Mouse (Mus musculus) intestine, postnatal 0 days (tissue): ENCODE measurements around the gene Nell1. TPM values are rescaled to one million over a fixed set of nuclear protein-coding genes. Genes with fewer than 3 reads are reported as not detected.

Experiments used
- ATAC-seq: fragments of 200-750 bp; cut with Nextera tagmentation; 2 replicates; pipeline ENCODE4 v1.8.0; 2017; ENCODE audit warnings: mild to moderate bottlenecking, moderate TSS enrichment, moderate library complexity
- H3K27ac ChIP-seq: fragments of 300-500 bp; sonication (generic); 2 replicates; pipeline ENCODE4 v1.5.1; 2014; ENCODE audit warnings: mild to moderate bottlenecking, low read depth, low read length, moderate library complexity
- H3K27me3 ChIP-seq: fragments of 300-500 bp; sonication (generic); replicated peaks from 2 replicates; pipeline ENCODE4 v1.6.1; 2014; ENCODE audit warnings: low read length, mixed read lengths; ENCODE audit not compliant: control insufficient read depth, insufficient read depth
- H3K36me3 ChIP-seq: fragments of 300-500 bp; sonication (generic); 2 replicates; pipeline ENCODE4 v1.6.1; 2014; ENCODE audit warnings: mild to moderate bottlenecking, moderate library complexity; ENCODE audit not compliant: control insufficient read depth, insufficient read depth
- H3K4me1 ChIP-seq: fragments of 300-500 bp; sonication (generic); replicated peaks from 2 replicates; pipeline ENCODE4 v1.6.1; 2014; ENCODE audit warnings: antibody characterized with exemption, low read length, mixed read lengths; ENCODE audit not compliant: control insufficient read depth, insufficient read depth
- H3K4me2 ChIP-seq: fragments of 300-500 bp; sonication (generic); replicated peaks from 2 replicates; pipeline ENCODE4 v1.6.1; 2014; ENCODE audit warnings: low read depth, mild to moderate bottlenecking, moderate library complexity
- H3K4me3 ChIP-seq: fragments of 300-500 bp; sonication (generic); 2 replicates; pipeline ENCODE4 v1.5.1; 2014; ENCODE audit warnings: low read depth, low read length
- H3K9ac ChIP-seq: fragments of 300-500 bp; sonication (generic); 2 replicates; pipeline ENCODE4 v1.6.1; 2014; ENCODE audit warnings: mild to moderate bottlenecking, low read depth, low read length
- H3K9me3 ChIP-seq: fragments of 300-500 bp; sonication (generic); 2 replicates; pipeline ENCODE4 v1.6.1; 2016; ENCODE audit warnings: mixed run types; ENCODE audit not compliant: control insufficient read depth
- CTCF ChIP-seq: sonication (generic); IDR thresholded peaks from 2 replicates; pipeline ENCODE4 v1.5.1; 2016; ENCODE audit warnings: low read depth, mild to moderate bottlenecking, control low read depth, antibody characterized with exemption, moderate library complexity
- WGBS: fragments of 180-500 bp; shearing (Covaris S2); extraction: QIAGEN DNeasy Blood & Tissue Kit; methylation state at CpG from one replicate; pipeline ENCODE4 v1.1.7; 2014; 5-methylcytosine and 5-hydroxymethylcytosine counted together
- polyA plus RNA-seq: library from polyadenylated mRNA; unstranded; fragments of >200 nt; fragmentation: Nextera tagmentation; extraction: Ambion mirVana; gene quantifications from 2 replicates; pipeline ENCODE4 v1.2.1, GENCODE M21; 2015

The Nell1 gene
- polyA plus RNA-seq, 1 experiment from 2014 or later, result 1.9 TPM

DNA sequence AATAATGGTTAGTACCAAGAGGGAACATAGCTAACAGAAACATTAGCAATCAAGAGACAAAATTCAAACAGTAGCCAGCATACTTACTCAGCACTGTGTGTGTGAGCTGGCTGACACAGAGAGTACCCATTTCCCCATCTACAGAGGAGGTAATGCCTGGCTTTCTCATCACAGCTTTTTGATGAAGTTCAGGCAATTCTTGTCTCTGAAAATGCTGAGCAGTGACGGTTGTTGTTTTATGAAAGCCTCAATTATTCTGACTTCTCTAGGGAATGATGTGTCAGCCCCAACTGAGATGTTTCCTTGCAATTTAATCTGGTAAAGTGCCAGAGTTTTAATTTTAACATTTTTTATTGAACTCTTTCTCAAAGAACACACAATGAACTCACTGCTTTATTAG, 700.8 kb downstream of the Nell1 start:
- no peak for TF ChIP-seq CTCF
- whole genome bisulfite sequencing, result 91% methylated on average over 1 of the region's 1 CpGs
- no peaks in the 10 kb centered on the region for H3K36me3 ChIP-seq
- H3K4me3 ChIP-seq, result no peak overlapping the region
- H3K9ac ChIP-seq, result no peak overlapping the region
- ATAC-seq, result no peak
- no peaks in the 10 kb centered on the region for H3K9me3 ChIP-seq
- no peak overlapping the region for H3K4me2 ChIP-seq
- no peaks in the 10 kb centered on the region for H3K27me3 ChIP-seq
- no peak overlapping the region for H3K27ac ChIP-seq
- no peaks in the 10 kb centered on the region for H3K4me1 ChIP-seq

DNA sequence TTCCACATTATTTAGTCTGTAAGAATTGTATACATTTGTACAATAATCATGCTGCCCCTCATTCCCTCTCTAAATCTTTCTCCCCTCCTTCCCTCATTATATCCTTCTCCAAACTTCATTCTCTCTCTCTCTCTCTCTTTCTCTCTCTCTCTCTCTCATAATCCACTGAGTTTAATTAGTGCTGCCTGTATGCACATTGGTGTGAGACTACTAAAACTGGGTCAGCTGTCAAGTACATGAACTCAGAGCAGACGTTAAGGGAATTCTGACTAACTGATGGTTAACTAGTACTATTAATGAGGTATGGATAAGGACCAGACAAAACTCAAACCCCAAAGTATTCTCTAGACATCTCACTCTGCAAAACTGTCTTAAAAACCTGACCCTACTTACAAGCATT, 702.8 kb downstream of the Nell1 start:
- TF ChIP-seq CTCF, result no peak
- Histone ChIP-seq H3K4me1 (no peaks in the 10 kb centered on the region), H3K9ac (no peak overlapping the region), H3K9me3 (no peaks in the 10 kb centered on the region), H3K36me3 (no peaks in the 10 kb centered on the region), H3K27ac (no peak overlapping the region), H3K4me3 (no peak overlapping the region), H3K27me3 (no peaks in the 10 kb centered on the region), H3K4me2 (no peak overlapping the region)
- no peak for ATAC-seq
- 70% methylated on average over 1 of the region's 1 CpGs for WGBS

DNA sequence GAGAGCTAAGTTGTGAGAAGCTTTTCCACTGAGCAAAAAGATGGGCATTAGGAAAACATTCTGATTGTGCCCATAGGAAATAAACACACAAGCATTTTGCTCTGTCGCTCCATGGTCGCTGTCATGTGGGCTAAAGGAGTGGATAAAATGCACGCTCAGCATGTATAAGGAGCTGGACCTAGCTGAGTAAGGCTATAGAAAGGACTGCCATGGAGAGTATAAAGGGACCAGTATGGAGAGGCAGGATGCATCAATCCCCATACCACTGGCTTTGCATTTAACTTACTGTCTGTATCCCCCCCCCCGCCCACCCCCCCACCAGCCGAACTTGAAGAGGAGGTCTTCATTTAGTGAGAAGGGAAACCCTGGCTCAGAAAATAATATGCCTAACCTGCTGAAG, 711.7 kb downstream of the Nell1 start:
- ATAC-seq, result no peak

GRCm38 (mm10) chr7:50725166-50725565, 750.5 kb downstream of the Nell1 start:
- Histone ChIP-seq H3K4me2 (no peak overlapping the region), H3K4me1 (no peaks in the 10 kb centered on the region), H3K9me3 (no peaks in the 10 kb centered on the region), H3K27ac (no peak overlapping the region), H3K9ac (no peak overlapping the region), H3K36me3 (no peaks in the 10 kb centered on the region), H3K27me3 (no peaks in the 10 kb centered on the region), H3K4me3 (no peak overlapping the region)
- no peak for ATAC-seq
- no peak for TF ChIP-seq CTCF
- WGBS, result 73% methylated on average over 3 of the region's 3 CpGs

More for the DNA sequence above, 711.7 kb downstream of the Nell1 start:
- Histone ChIP-seq H3K4me1 (no peaks in the 10 kb centered on the region), H3K36me3 (no peaks in the 10 kb centered on the region), H3K4me2 (no peak overlapping the region), H3K27ac (no peak overlapping the region), H3K4me3 (no peak overlapping the region), H3K9me3 (no peaks in the 10 kb centered on the region), H3K9ac (no peak overlapping the region), H3K27me3 (no peaks in the 10 kb centered on the region)
- 84% methylated on average over 5 of the region's 5 CpGs for WGBS
- TF ChIP-seq CTCF, result no peak

DNA sequence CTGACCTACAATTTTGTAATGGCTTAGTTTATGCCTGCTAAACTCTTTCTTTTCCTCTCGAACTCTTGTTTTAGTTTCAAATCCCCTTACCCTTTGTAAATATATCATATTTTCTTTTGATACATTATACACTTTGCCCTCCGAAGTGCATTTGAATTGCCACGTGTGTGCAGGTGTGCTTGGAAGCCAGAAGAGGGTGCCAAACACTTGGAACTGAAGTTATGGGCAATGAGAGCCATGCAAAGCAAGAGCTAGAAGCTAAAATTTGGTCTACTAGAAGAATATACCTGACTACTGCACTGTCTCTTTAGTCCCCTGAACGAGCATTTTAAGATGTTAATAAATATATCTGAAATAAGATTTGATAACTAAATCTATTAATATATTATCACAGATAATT, 756.3 kb downstream of the Nell1 start:
- no peak overlapping the region for H3K9ac ChIP-seq
- H3K27me3 ChIP-seq, result no peaks in the 10 kb centered on the region
- no peaks in the 10 kb centered on the region for H3K36me3 ChIP-seq
- H3K4me1 ChIP-seq, result no peaks in the 10 kb centered on the region
- no peak overlapping the region for H3K4me3 ChIP-seq
- H3K9me3 ChIP-seq, result no peaks in the 10 kb centered on the region
- no peak for ATAC-seq
- TF ChIP-seq CTCF, result peak; percentile 43
- H3K27ac ChIP-seq, result no peak overlapping the region
- 51% methylated on average over 4 of the region's 4 CpGs for WGBS
- H3K4me2 ChIP-seq, result no peak overlapping the region

- WGBS, result 66% methylated on average over 3 of the region's 3 CpGs
- Histone ChIP-seq H3K36me3 (no peaks in the 10 kb centered on the region), H3K9ac (no peak overlapping the region), H3K4me1 (no peaks in the 10 kb centered on the region), H3K4me3 (no peak overlapping the region), H3K27me3 (no peaks in the 10 kb centered on the region), H3K9me3 (no peaks in the 10 kb centered on the region), H3K4me2 (no peak overlapping the region), H3K27ac (no peak overlapping the region)
- TF ChIP-seq CTCF, result no peak
- no peak for ATAC-seq
These were observed 780.9 kb downstream of the Nell1 start for GRCm38 (mm10) chr7:50755516-50755915.

DNA sequence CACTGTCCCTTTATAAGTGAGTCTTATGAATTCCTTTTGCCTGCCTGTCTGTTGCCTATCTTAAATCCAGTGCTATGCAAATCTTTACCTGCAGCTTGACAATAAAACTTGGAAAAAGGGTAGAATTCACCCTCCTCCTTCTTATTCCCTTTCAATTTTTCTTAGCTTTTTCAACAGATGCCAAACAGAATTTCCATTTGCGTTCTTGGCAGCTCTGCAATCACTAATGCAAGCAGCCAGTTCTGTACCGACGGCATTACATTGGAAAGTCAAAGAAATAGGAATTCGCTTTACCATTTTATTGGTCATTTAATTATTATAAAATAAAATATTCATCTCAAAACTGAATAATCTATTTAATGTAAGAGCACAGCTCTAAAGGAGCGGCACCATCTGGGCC, 781.7 kb downstream of the Nell1 start:
- Histone ChIP-seq H3K27ac (no peak overlapping the region), H3K4me1 (no peaks in the 10 kb centered on the region), H3K4me2 (no peak overlapping the region), H3K9ac (no peak overlapping the region), H3K27me3 (no peaks in the 10 kb centered on the region), H3K9me3 (no peaks in the 10 kb centered on the region), H3K36me3 (no peaks in the 10 kb centered on the region), H3K4me3 (no peak overlapping the region)
- ATAC-seq, result no peak
- no peak for TF ChIP-seq CTCF
- WGBS, result 85% methylated on average over 5 of the region's 5 CpGs
